Mouse (Mus musculus): Measurements from ENCODE around the gene Aff3.

GRCm38 (mm10) chr1:38237027-38237787 lies 427.5 kb downstream of the Aff3 start:
- TF ChIP-seq ZC3H11A (IDR thresholded peaks at IDR 0.05; ENCODE audit: borderline replicate concordance, low read depth, low read length) (no peak), HCFC1 (IDR thresholded peaks at IDR 0.05; ENCODE audit: borderline replicate concordance, insufficient read depth, low read length) (no peak), MAFK (IDR thresholded peaks at IDR 0.05; ENCODE audit: insufficient read depth, low read depth, low read length) (no peak), ZNF384 (IDR thresholded peaks at IDR 0.05; ENCODE audit: low read depth, low read length) (no peak)
